Mouse (Mus musculus): ENCODE results near the gene Ankrd28. TPM values are rescaled to one million over a fixed set of nuclear protein-coding genes. Genes with fewer than 3 reads are reported as not detected.

The Ankrd28 gene
- polyA plus RNA-seq (2021; fragmentation: Nextera tagmentation): 2.3 and 3.0 TPM in 2 replicates
- long read RNA-seq, experiment 1, partial matches to known transcripts: 2 of 12 reads
- long read RNA-seq, experiment 1, other reads (novel, unspliced or antisense): 10 of 12 reads
- long read RNA-seq, experiment 2, full-length matches to known transcripts: 8 of 39 reads
- long read RNA-seq, experiment 2, partial matches to known transcripts: 14 of 39 reads
- long read RNA-seq, experiment 2, other reads (novel, unspliced or antisense): 17 of 39 reads

GRCm38 (mm10) chr14:31830571-31831369, at the start of gene Ankrd28:
TSS of gene Ankrd28 (minus strand) at chr14:31830651.

Other genes with a start within 250 kb of the Ankrd28 start
- 0.30 and 0.39 TPM in 2 replicates for gene Colq, start 239.3 kb downstream of the Ankrd28 start, polyA plus RNA-seq (2021; fragmentation: Nextera tagmentation)
- not detected in 2 replicates for gene Gm49387, start 189.8 kb downstream of the Ankrd28 start, polyA plus RNA-seq (2021; fragmentation: Nextera tagmentation)
- 9.2 and 10.0 TPM in 2 replicates for gene Btd, start 189.6 kb downstream of the Ankrd28 start, polyA plus RNA-seq (2021; fragmentation: Nextera tagmentation)
- 13.8 and 18.3 TPM in 2 replicates for gene Hacl1, start 189.4 kb downstream of the Ankrd28 start, polyA plus RNA-seq (2021; fragmentation: Nextera tagmentation)
- gene Galnt15, start 198.3 kb upstream of the Ankrd28 start, polyA plus RNA-seq (2021; fragmentation: Nextera tagmentation): 0.14 and 0.15 TPM in 2 replicates